Mouse (Mus musculus): ENCODE results near the gene Snap23.

- TF ChIP-seq POLR2A (IDR thresholded peaks at IDR 0.05; ENCODE audit: insufficient read depth, low read depth, low read length) (no peak), CTCF (IDR thresholded peaks at IDR 0.05) (no peak), EP300 (IDR thresholded peaks at IDR 0.05; ENCODE audit: insufficient read depth, low read depth, low read length) (no peak)
These were observed 62.8 kb downstream of the Snap23 start for GRCm38 (mm10) chr2:120630246-120630645.

Measured in heart, adult 2 months (tissue).